Mouse (Mus musculus) stomach, embryonic 14.5 days (tissue): Measurements from ENCODE around the gene Nemf. TPM values are rescaled to one million over a fixed set of nuclear protein-coding genes. Genes with fewer than 3 reads are reported as not detected.

Experiments
- ATAC-seq: fragments of 200-750 bp; cut with Nextera tagmentation; 2 replicates; pipeline ENCODE4 v1.8.0; 2017; ENCODE audit warnings: low read depth, moderate TSS enrichment; ENCODE audit not compliant: insufficient number of reproducible peaks, insufficient read depth, low FRiP score
- H3K27ac ChIP-seq: fragments of 300-500 bp; sonication (generic); 2 replicates; pipeline ENCODE4 v1.5.1; 2014; ENCODE audit warnings: mild to moderate bottlenecking, low read length, moderate library complexity, mixed read lengths
- H3K27me3 ChIP-seq: fragments of 300-500 bp; sonication (generic); 2 replicates; pipeline ENCODE4 v1.6.1; 2014; ENCODE audit warnings: low read length, control low read depth, mixed read lengths; ENCODE audit not compliant: control insufficient read depth, insufficient read depth
- H3K36me3 ChIP-seq: fragments of 300-500 bp; sonication (generic); 2 replicates; pipeline ENCODE4 v1.6.1; 2014; ENCODE audit warnings: mild to moderate bottlenecking, control low read depth, low read length, moderate library complexity, mixed read lengths; ENCODE audit not compliant: control insufficient read depth, insufficient read depth
- H3K4me1 ChIP-seq: fragments of 300-500 bp; sonication (generic); 2 replicates; pipeline ENCODE4 v1.6.1; 2014; ENCODE audit warnings: low read length, control low read depth, mixed read lengths; ENCODE audit not compliant: control insufficient read depth, insufficient read depth
- H3K4me2 ChIP-seq: fragments of 300-500 bp; sonication (generic); replicated peaks from 2 replicates; pipeline ENCODE4 v1.6.1; 2014; ENCODE audit warnings: low read depth, low read length, control low read depth
- H3K4me3 ChIP-seq: fragments of 300-500 bp; sonication (generic); 2 replicates; pipeline ENCODE4 v1.5.1; 2014; ENCODE audit warnings: low read depth, low read length, control low read depth
- H3K9ac ChIP-seq: fragments of 300-500 bp; sonication (generic); replicated peaks from 2 replicates; pipeline ENCODE4 v1.6.1; 2014; ENCODE audit warnings: low read depth, mild to moderate bottlenecking, control low read depth, low read length, moderate library complexity, mixed read lengths
- H3K9me3 ChIP-seq: fragments of 300-500 bp; sonication (generic); 2 replicates; pipeline ENCODE4 v1.6.1; 2016; ENCODE audit warnings: low read depth, low read length, control low read depth; ENCODE audit not compliant: control insufficient read depth
- WGBS: fragments of 180-500 bp; shearing (Covaris S2); extraction: QIAGEN DNeasy Blood & Tissue Kit; methylation state at CpG from one replicate; pipeline ENCODE4 v1.1.7; 2014; 5-methylcytosine and 5-hydroxymethylcytosine counted together
- polyA plus RNA-seq: library from polyadenylated mRNA; unstranded; fragments of >200 nt; fragmentation: Nextera tagmentation; extraction: Ambion mirVana; gene quantifications from 2 replicates; pipeline ENCODE4 v1.2.1, GENCODE M21; 2014

The Nemf gene
- 99.9 and 114 TPM in 2 replicates for polyA plus RNA-seq

- Histone ChIP-seq H3K27ac (peak within 1 kb of the TSS; percentile 63; the same call in 1 of the 2 replicates), H3K4me1 (0 out of 2 replicates have a peak, but pooled peaks cover 2% of the 10 kb centered on the region), H3K9me3 (no peaks in the 10 kb centered on the region), H3K4me3 (peak within 1 kb of the TSS; percentile 90), H3K4me2 (peak within 1 kb of the TSS; percentile 73), H3K9ac (peak within 1 kb of the TSS; percentile 89), H3K36me3 (peaks cover 18% of the 10 kb centered on the region; the same call in 1 of the 2 replicates), H3K27me3 (no peaks in the 10 kb centered on the region)
- peak; percentile 70 for ATAC-seq
- WGBS: 2% methylated on average over 45 of the region's 50 CpGs
Measured at GRCm38 (mm10) chr12:69356546-69357299, at the start of gene Nemf. Nemf (minus strand) TSS chr12:69357165.

- H3K36me3 ChIP-seq: no peaks in the 10 kb centered on the region
- H3K27ac ChIP-seq: no peak overlapping the region
- H3K4me1 ChIP-seq: peaks cover 7% of the 10 kb centered on the region; the same call in 1 of the 2 replicates
- H3K9ac ChIP-seq: no peak overlapping the region
- H3K4me3 ChIP-seq: no peak overlapping the region
- WGBS: 88% methylated on average over 13 of the region's 13 CpGs
- no peaks in the 10 kb centered on the region for H3K27me3 ChIP-seq
- no peak for ATAC-seq
- no peak overlapping the region for H3K4me2 ChIP-seq
- H3K9me3 ChIP-seq: no peaks in the 10 kb centered on the region
Measured at GRCm38 (mm10) chr12:69402594-69403167, 45.7 kb upstream of the Nemf start.

DNA sequence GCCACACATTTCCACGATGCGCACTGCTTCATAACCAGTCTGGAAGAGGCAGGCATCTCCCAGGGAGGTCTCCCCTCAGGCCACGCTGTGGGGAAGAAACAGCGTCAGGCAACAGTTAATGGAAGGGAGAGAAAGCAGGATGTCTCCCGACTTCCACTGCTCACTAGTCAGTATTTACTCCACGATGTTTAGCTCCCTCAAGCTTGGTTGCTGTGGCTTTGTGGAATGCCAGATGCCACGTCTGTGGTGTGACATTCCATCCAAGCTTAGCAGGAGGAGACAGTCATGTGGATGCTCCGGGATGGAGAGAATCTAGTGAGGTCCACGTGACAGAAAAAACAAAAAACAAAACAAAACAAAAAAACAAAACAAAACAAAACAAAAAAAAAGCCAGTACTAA is 45.1 kb upstream of the Nemf start:
- 44% methylated on average over 9 of the region's 9 CpGs for WGBS
- no peak for ATAC-seq
- H3K9ac ChIP-seq: no peak overlapping the region

DNA sequence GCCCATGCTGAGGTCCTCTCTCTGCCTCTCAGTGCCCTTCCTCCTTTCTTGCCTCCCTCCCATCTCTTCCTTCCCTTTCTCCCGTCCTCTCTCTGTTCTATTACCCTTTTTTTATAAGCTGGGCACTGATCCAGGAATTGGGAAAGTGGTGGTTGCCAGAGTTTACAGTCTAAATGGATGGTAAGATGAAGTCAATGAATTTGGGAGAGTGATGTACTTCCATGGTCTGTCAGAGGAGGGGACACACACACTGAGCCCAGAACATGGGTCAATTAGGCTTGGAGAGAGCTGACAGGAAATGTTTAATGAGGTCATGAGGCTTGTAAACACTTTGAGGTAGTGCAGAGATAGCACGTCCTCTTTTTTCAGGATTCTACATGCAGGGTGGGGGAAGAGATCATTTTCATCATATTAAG is 43.9 kb upstream of the Nemf start:
- Histone ChIP-seq H3K36me3 (no peaks in the 10 kb centered on the region), H3K9ac (no peak overlapping the region), H3K4me2 (no peak overlapping the region), H3K4me3 (no peak overlapping the region), H3K4me1 (peaks cover 7% of the 10 kb centered on the region; the same call in 1 of the 2 replicates), H3K27me3 (no peaks in the 10 kb centered on the region), H3K27ac (no peak overlapping the region), H3K9me3 (no peaks in the 10 kb centered on the region)
- WGBS: 2% methylated on average over 2 of the region's 2 CpGs
- ATAC-seq: no peak

More for the DNA sequence above, 45.1 kb upstream of the Nemf start:
- H3K4me3 ChIP-seq: no peak overlapping the region
- H3K27me3 ChIP-seq: no peaks in the 10 kb centered on the region
- no peak overlapping the region for H3K4me2 ChIP-seq
- H3K9me3 ChIP-seq: no peaks in the 10 kb centered on the region
- H3K27ac ChIP-seq: no peak overlapping the region
- no peaks in the 10 kb centered on the region for H3K36me3 ChIP-seq
- peaks cover 7% of the 10 kb centered on the region; the same call in 1 of the 2 replicates for H3K4me1 ChIP-seq

DNA sequence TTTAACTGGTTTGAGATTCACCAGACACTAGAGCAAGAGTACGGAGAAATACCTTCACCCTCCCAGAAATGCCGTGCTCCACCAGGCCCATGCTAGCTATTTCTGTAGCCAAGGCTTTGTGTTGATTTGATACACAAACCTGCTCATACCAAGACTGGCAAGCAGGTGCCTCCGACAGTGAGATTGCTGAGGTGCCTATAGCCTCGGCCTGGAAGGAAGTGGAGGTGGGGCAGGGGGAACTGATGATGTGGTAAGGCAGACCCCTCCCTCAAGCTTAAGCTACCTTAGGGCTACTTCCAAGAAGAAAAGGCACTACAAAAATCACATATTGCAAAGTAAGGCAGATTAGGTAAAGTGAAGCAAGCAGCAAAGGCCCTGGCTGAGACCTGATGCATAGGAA is 43.4 kb upstream of the Nemf start:
- H3K4me1 ChIP-seq: peaks cover 7% of the 10 kb centered on the region; the same call in 1 of the 2 replicates
- H3K9ac ChIP-seq: no peak overlapping the region
- H3K27me3 ChIP-seq: no peaks in the 10 kb centered on the region
- WGBS: 69% methylated on average over 4 of the region's 4 CpGs
- H3K9me3 ChIP-seq: no peaks in the 10 kb centered on the region
- no peak overlapping the region for H3K4me3 ChIP-seq
- H3K27ac ChIP-seq: no peak overlapping the region
- no peak for ATAC-seq
- no peaks in the 10 kb centered on the region for H3K36me3 ChIP-seq
- no peak overlapping the region for H3K4me2 ChIP-seq

DNA sequence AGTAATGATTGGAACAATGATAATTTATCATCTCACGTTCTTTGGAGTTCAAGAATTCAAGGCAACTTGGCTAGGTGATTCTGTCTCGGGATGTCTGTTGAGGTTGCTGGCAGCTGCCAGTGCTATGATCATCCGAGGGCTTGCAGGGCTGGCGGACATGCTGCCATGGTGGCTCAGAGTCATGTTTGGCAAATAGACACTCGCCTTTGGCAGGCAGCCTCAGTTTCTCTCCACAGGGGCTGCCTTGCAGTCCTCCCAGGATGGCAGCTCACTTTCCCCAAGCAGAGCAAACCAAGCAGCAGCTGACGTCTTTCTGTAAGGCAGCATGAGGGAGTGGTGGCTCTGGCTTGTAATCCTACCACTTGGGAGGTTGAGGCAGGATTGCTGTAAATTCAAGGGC is 37.5 kb upstream of the Nemf start:
- Histone ChIP-seq H3K36me3 (no peaks in the 10 kb centered on the region), H3K27ac (no peak overlapping the region), H3K9ac (no peak overlapping the region), H3K9me3 (no peaks in the 10 kb centered on the region), H3K4me3 (no peak overlapping the region), H3K4me1 (no peaks in the 10 kb centered on the region), H3K4me2 (no peak overlapping the region), H3K27me3 (no peaks in the 10 kb centered on the region)
- ATAC-seq: no peak
- WGBS: 78% methylated on average over 6 of the region's 6 CpGs

DNA sequence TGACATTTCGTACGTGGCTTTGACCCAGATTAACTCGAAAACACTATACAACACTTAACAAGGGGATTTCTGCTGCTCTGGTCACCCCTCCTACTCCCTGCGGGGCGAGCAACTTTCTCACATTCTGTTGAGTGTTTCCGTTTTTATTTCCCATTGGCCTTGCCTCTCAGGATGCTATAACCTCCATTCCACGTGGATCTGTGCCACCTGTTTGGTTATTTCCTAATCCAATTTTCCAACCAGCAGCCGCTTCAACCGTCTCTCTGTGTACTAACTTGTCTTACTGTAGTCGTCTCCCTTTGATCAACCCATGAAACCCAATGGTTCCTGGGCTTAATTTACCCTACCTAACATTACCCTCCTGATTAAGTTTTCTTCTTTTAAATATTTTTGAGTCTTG is 36.1 kb upstream of the Nemf start:
- ATAC-seq: no peak
- Histone ChIP-seq H3K4me2 (no peak overlapping the region), H3K9me3 (no peaks in the 10 kb centered on the region), H3K36me3 (no peaks in the 10 kb centered on the region), H3K4me3 (no peak overlapping the region), H3K27ac (no peak overlapping the region), H3K27me3 (no peaks in the 10 kb centered on the region), H3K9ac (no peak overlapping the region), H3K4me1 (no peaks in the 10 kb centered on the region)
- 72% methylated on average over 10 of the region's 10 CpGs for WGBS

DNA sequence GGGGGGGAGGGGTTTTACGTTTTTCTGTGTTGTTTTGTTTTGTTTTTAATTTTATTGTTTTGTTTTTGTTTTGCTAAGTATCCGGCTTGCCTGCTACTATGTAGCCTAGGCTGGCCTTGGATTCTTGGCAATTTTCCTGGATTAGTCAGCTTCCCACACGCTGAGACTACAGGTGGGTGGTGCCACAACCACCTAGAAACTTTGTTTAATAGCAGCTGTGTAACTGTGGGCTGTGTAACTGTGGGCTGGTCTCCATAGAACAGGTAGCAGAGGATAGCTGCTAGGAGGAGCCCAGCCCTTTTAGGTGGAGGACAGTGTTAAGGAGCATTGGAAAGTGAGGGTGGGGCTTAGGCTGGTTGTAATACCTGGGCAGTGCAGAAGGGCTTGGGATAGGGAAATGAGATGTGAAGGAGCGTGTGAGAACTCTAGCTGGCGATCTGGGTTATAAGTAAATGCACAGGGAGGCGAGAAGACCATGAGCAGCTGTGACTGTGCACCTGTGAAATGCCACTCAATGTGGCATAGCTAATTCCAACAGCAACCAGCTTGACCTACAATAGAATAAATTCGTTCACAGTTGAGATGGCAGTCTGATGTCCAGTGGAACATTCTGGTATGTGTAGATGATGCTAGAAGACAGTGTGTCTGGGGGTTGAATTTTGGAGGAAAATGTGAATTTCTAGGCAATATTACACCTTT is 33.2 kb upstream of the Nemf start:
- H3K27ac ChIP-seq: no peak overlapping the region
- ATAC-seq: no peak
- no peaks in the 10 kb centered on the region for H3K9me3 ChIP-seq
- no peaks in the 10 kb centered on the region for H3K27me3 ChIP-seq
- no peak overlapping the region for H3K9ac ChIP-seq
- 77% methylated on average over 7 of the region's 7 CpGs for WGBS
- no peaks in the 10 kb centered on the region for H3K36me3 ChIP-seq
- H3K4me2 ChIP-seq: no peak overlapping the region
- H3K4me3 ChIP-seq: no peak overlapping the region
- no peaks in the 10 kb centered on the region for H3K4me1 ChIP-seq
